In the genomic region with DNA sequence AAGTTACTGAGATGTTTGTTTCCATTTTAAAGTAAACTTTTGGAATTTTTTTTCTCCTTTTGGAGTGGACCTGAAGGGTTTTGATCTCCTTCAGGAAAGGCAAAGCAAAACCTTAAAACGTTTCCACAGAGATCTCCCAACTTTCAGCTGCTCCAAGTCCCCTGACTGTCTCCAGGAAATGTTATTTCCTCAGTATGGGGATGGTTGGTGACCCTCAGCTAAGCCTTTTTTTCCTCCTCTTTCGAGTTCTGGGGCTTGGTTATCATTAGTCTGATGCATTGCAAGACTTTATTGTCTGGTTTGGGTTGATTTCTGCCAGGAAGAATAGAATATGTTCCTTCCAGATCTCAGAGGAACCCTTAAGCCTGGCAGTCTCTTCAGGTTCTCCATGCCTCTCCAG, we compare ENCODE assay signal across 10 mouse cellular contexts. TPM values are rescaled to one million over a fixed set of nuclear protein-coding genes. Genes with fewer than 3 reads are reported as not detected.
DNase-seq lines count a peak whose midpoint lies in the region; ATAC-seq and TF ChIP-seq lines count a peak whose summit lies in the region.
"Had no signal": no experiment of that assay in that cellular context is flagged by ENCODE, and none has a peak within 500 bp of the region (broad histone marks: within the 10 kb centered on the region; RNA-seq: fewer than 3 reads in every experiment).

No protein-coding gene starts in this region.

- H3K27me3 ChIP-seq in heart, embryonic 10.5 days (ENCODE audit: insufficient read depth, poor library complexity, severe bottlenecking) = no peaks in the 10 kb centered on the region
- H3K27me3 ChIP-seq in lung, postnatal 0 days (replicated peaks; ENCODE audit: insufficient read depth, low read length) = no peaks in the 10 kb centered on the region
- no peaks in the 10 kb centered on the region for H3K27me3 ChIP-seq in limb, embryonic 12.5 days
- no peaks in the 10 kb centered on the region for H3K27me3 ChIP-seq in stomach, postnatal 0 days (ENCODE audit: control insufficient read depth, insufficient read depth, low read length)

- peak overlapping the region; percentile 83 for H3K4me3 ChIP-seq in heart, embryonic 10.5 days
- H3K4me3 ChIP-seq in lung, postnatal 0 days (ENCODE audit: low read depth, low read length) = peak overlapping the region; percentile 50; the same call in 1 of the 2 replicates
- H3K4me3 ChIP-seq in lung, adult 2 months (replicated peaks; ENCODE audit: extremely low read depth, low read depth, low read length) = no peak overlapping the region
- peak overlapping the region; percentile 67 for H3K4me3 ChIP-seq in limb, embryonic 12.5 days (replicated peaks)
- H3K4me3 ChIP-seq in stomach, postnatal 0 days (ENCODE audit: low read depth, low read length) = peak overlapping the region; percentile 71

- 27% methylated on average over 2 of the region's 2 CpGs for WGBS in heart, embryonic 10.5 days
- WGBS in lung, postnatal 0 days = 19% methylated on average over 2 of the region's 2 CpGs
- whole genome bisulfite sequencing in lung, adult 2 months = 33% methylated on average over 2 of the region's 2 CpGs
- WGBS in limb, embryonic 12.5 days = 29% methylated on average over 2 of the region's 2 CpGs
- 27% methylated on average over 2 of the region's 2 CpGs for WGBS in stomach, postnatal 0 days

- no peak overlapping the region for H3K9ac ChIP-seq in lung, postnatal 0 days (replicated peaks; ENCODE audit: low read depth)
- H3K9ac ChIP-seq in limb, embryonic 12.5 days (replicated peaks) = peak overlapping the region; percentile 92; the same call in 1 of the 2 replicates
- no peak overlapping the region for H3K9ac ChIP-seq in stomach, postnatal 0 days (ENCODE audit: low read length)
- H3K9ac ChIP-seq: liver, embryonic 13.5 days had no signal

- peak overlapping the region; percentile 96 for H3K4me2 ChIP-seq in lung, postnatal 0 days (replicated peaks; ENCODE audit: low read depth, low read length)
- H3K4me2 ChIP-seq in limb, embryonic 12.5 days = peak overlapping the region; percentile 78
- H3K4me2 ChIP-seq in stomach, postnatal 0 days (replicated peaks; ENCODE audit: low read depth) = peak overlapping the region; percentile 89

- TF ChIP-seq EP300 in lung, postnatal 0 days (IDR thresholded peaks at IDR 0.05) = no peak
- TF ChIP-seq EP300 in stomach, postnatal 0 days (optimal IDR thresholded peaks at IDR 0.05) = no peak

- TF ChIP-seq POLR2A in lung, adult 2 months (IDR thresholded peaks at IDR 0.05; ENCODE audit: borderline replicate concordance, extremely low read depth, low read depth, low read length) = no peak

- H3K27ac ChIP-seq in heart, embryonic 10.5 days = peak overlapping the region; percentile 99
- H3K27ac ChIP-seq in lung, postnatal 0 days (ENCODE audit: low read length) = peak overlapping the region; percentile 89
- no peak overlapping the region; the same call in 1 of the 2 replicates for H3K27ac ChIP-seq in limb, embryonic 12.5 days
- H3K27ac ChIP-seq in stomach, postnatal 0 days (replicated peaks) = peak overlapping the region; percentile 56; the same call in 1 of the 2 replicates

- no peak for DNase-seq in heart, embryonic 10.5 days (ENCODE audit: low spot score)
- DNase-seq in heart, adult 11 months = no peak
- DNase-seq in lung, postnatal 0 days (ENCODE audit: low spot score) = no peak
- no peak for DNase-seq in lung, adult 2 months
- no peak for DNase-seq in stomach, postnatal 0 days (ENCODE audit: low spot score)
- DNase-seq in urinary bladder, postnatal 25 days (ENCODE audit: low spot score) = no peak
- no peak for DNase-seq in adrenal gland, postnatal 14 days
- DNase-seq: liver, embryonic 13.5 days; thymus, adult 2 months had no signal

- peaks cover 12% of the 10 kb centered on the region for H3K4me1 ChIP-seq in heart, embryonic 10.5 days
- peaks cover 17% of the 10 kb centered on the region; the same call in 1 of the 2 replicates for H3K4me1 ChIP-seq in lung, postnatal 0 days (ENCODE audit: insufficient read depth, low read depth, low read length)
- peaks cover 8% of the 10 kb centered on the region for H3K4me1 ChIP-seq in lung, adult 2 months (ENCODE audit: control insufficient read depth, insufficient read depth, low read length)
- peaks cover 21% of the 10 kb centered on the region; the same call in 1 of the 2 replicates for H3K4me1 ChIP-seq in limb, embryonic 12.5 days (replicated peaks)
- peaks cover 8% of the 10 kb centered on the region for H3K4me1 ChIP-seq in stomach, postnatal 0 days (replicated peaks; ENCODE audit: control insufficient read depth, insufficient read depth)
- H3K4me1 ChIP-seq: liver, embryonic 13.5 days had no signal

- no peaks in the 10 kb centered on the region for H3K9me3 ChIP-seq in heart, embryonic 10.5 days
- no peaks in the 10 kb centered on the region for H3K9me3 ChIP-seq in lung, postnatal 0 days (ENCODE audit: low read length)
- H3K9me3 ChIP-seq in limb, embryonic 12.5 days = no peaks in the 10 kb centered on the region
- no peaks in the 10 kb centered on the region for H3K9me3 ChIP-seq in stomach, postnatal 0 days (ENCODE audit: control insufficient read depth, low read length)
- H3K9me3 ChIP-seq: liver, embryonic 13.5 days had no signal

- no peaks in the 10 kb centered on the region for H3K36me3 ChIP-seq in heart, embryonic 10.5 days
- H3K36me3 ChIP-seq in lung, postnatal 0 days (ENCODE audit: insufficient read depth, low read length) = no peaks in the 10 kb centered on the region
- peaks cover 6% of the 10 kb centered on the region; the same call in 1 of the 2 replicates for H3K36me3 ChIP-seq in limb, embryonic 12.5 days
- H3K36me3 ChIP-seq in stomach, postnatal 0 days (ENCODE audit: control insufficient read depth, insufficient read depth, low read length) = no peaks in the 10 kb centered on the region
- H3K36me3 ChIP-seq: liver, embryonic 13.5 days had no signal

- no peak for TF ChIP-seq CTCF in lung, postnatal 0 days (IDR thresholded peaks at IDR 0.05)
- no peak for TF ChIP-seq CTCF in lung, adult 2 months (IDR thresholded peaks at IDR 0.05; ENCODE audit: insufficient read depth, low read length)
- no peak for TF ChIP-seq CTCF in stomach, postnatal 0 days (IDR thresholded peaks at IDR 0.05; ENCODE audit: low read depth)

- no peak for ATAC-seq in lung, postnatal 0 days
- ATAC-seq in limb, embryonic 12.5 days (ENCODE audit: insufficient number of reproducible peaks, insufficient read depth, low FRiP score, low TSS enrichment, low read depth) = no peak
- ATAC-seq in stomach, postnatal 0 days (ENCODE audit: low FRiP score, low TSS enrichment) = no peak

RNA-seq across cellular contexts. Expression of gene Zfp462, which starts 5.3 kb away (rescaled TPM):
- 4.0 and 5.7 TPM in 2 replicates for polyA plus RNA-seq in heart, embryonic 10.5 days (2016; fragmentation: Nextera tagmentation; extraction: Ambion mirVana)
- 1.5 and 1.8 TPM in 2 replicates for polyA plus RNA-seq in lung, postnatal 0 days (2015; fragmentation: Nextera tagmentation; extraction: Ambion mirVana)
- 8.4 and 10.2 TPM in 2 replicates for polyA plus RNA-seq in lung, adult 2 months (2012; rRNA removed)
- polyA plus RNA-seq in limb, embryonic 12.5 days (2016; fragmentation: Nextera tagmentation; extraction: Ambion mirVana) = 7.0 and 8.4 TPM in 2 replicates
- polyA plus RNA-seq in stomach, postnatal 0 days (2015; fragmentation: Nextera tagmentation; extraction: Ambion mirVana) = 0.93 and 1.1 TPM in 2 replicates
- 46.8 and 48.8 TPM in 2 replicates for total RNA-seq in adrenal gland, postnatal 14 days (2021)
